Mouse (Mus musculus): ENCODE data around the gene Mgmt. TPM values are rescaled to one million over a fixed set of nuclear protein-coding genes. Genes with fewer than 3 reads are reported as not detected.

Gene Mgmt
- polyA plus RNA-seq, 1 experiment, result 7.9 TPM

GRCm38 (mm10) chr7:137009732-137010275 is 115.4 kb downstream of the Mgmt start:
- no peak for TF ChIP-seq FLI1 (IDR thresholded peaks at IDR 0.05; ENCODE audit: low read length)
- no peak for TF ChIP-seq GATA1 (IDR thresholded peaks at IDR 0.05; ENCODE audit: borderline replicate concordance, low read length)
- Histone ChIP-seq H3K36me3 (replicated peaks; ENCODE audit: low read length) (peaks cover 6% of the 10 kb centered on the region), H3K4me1 (no peaks in the 10 kb centered on the region; the same call in 1 of the 2 replicates), H3K4me3 (replicated peaks) (peak overlapping the region; percentile 59), H3K9me3 (peaks cover 32% of the 10 kb centered on the region), H3K27me3 (replicated peaks) (no peaks in the 10 kb centered on the region)

- Histone ChIP-seq H3K36me3 (replicated peaks; ENCODE audit: low read length) (peaks cover 6% of the 10 kb centered on the region), H3K4me1 (no peaks in the 10 kb centered on the region; the same call in 1 of the 2 replicates), H3K27me3 (replicated peaks) (no peaks in the 10 kb centered on the region), H3K9me3 (peaks cover 28% of the 10 kb centered on the region), H3K4me3 (replicated peaks) (no peak overlapping the region)
- no peak for TF ChIP-seq GATA1 (IDR thresholded peaks at IDR 0.05; ENCODE audit: borderline replicate concordance, low read length)
- TF ChIP-seq FLI1 (IDR thresholded peaks at IDR 0.05; ENCODE audit: low read length), result no peak
These were observed 116.0 kb downstream of the Mgmt start for GRCm38 (mm10) chr7:137010451-137010850.

GRCm38 (mm10) chr7:137012687-137013086 is 118.3 kb downstream of the Mgmt start:
- Histone ChIP-seq H3K4me3 (replicated peaks) (no peak overlapping the region), H3K4me1 (no peaks in the 10 kb centered on the region; the same call in 1 of the 2 replicates), H3K27me3 (replicated peaks) (no peaks in the 10 kb centered on the region), H3K36me3 (replicated peaks; ENCODE audit: low read length) (peaks cover 6% of the 10 kb centered on the region), H3K9me3 (peaks cover 36% of the 10 kb centered on the region)
- no peak for TF ChIP-seq FLI1 (IDR thresholded peaks at IDR 0.05; ENCODE audit: low read length)
- no peak for TF ChIP-seq GATA1 (IDR thresholded peaks at IDR 0.05; ENCODE audit: borderline replicate concordance, low read length)

GRCm38 (mm10) chr7:137013433-137013832 is 119.0 kb downstream of the Mgmt start:
- Histone ChIP-seq H3K4me3 (replicated peaks) (no peak overlapping the region), H3K27me3 (replicated peaks) (no peaks in the 10 kb centered on the region), H3K9me3 (peaks cover 40% of the 10 kb centered on the region), H3K4me1 (no peaks in the 10 kb centered on the region; the same call in 1 of the 2 replicates), H3K36me3 (replicated peaks; ENCODE audit: low read length) (peaks cover 6% of the 10 kb centered on the region)
- TF ChIP-seq FLI1 (IDR thresholded peaks at IDR 0.05; ENCODE audit: low read length), result no peak
- TF ChIP-seq GATA1 (IDR thresholded peaks at IDR 0.05; ENCODE audit: borderline replicate concordance, low read length), result no peak

- H3K4me1 ChIP-seq, result no peaks in the 10 kb centered on the region
- no peak overlapping the region for H3K4me3 ChIP-seq (replicated peaks)
- peaks cover 4% of the 10 kb centered on the region for H3K36me3 ChIP-seq (replicated peaks; ENCODE audit: low read length)
- no peak for TF ChIP-seq GATA1 (IDR thresholded peaks at IDR 0.05; ENCODE audit: borderline replicate concordance, low read length)
- no peak for TF ChIP-seq FLI1 (IDR thresholded peaks at IDR 0.05; ENCODE audit: low read length)
- no peaks in the 10 kb centered on the region for H3K27me3 ChIP-seq (replicated peaks)
- peaks cover 29% of the 10 kb centered on the region for H3K9me3 ChIP-seq
These were observed 124.2 kb downstream of the Mgmt start for GRCm38 (mm10) chr7:137018614-137019013.

- Histone ChIP-seq H3K27me3 (replicated peaks) (no peaks in the 10 kb centered on the region), H3K36me3 (replicated peaks; ENCODE audit: low read length) (peaks cover 10% of the 10 kb centered on the region), H3K9me3 (peaks cover 44% of the 10 kb centered on the region), H3K4me1 (no peaks in the 10 kb centered on the region), H3K4me3 (replicated peaks) (no peak overlapping the region)
- no peak for TF ChIP-seq FLI1 (IDR thresholded peaks at IDR 0.05; ENCODE audit: low read length)
- no peak for TF ChIP-seq GATA1 (IDR thresholded peaks at IDR 0.05; ENCODE audit: borderline replicate concordance, low read length)
These were observed 125.8 kb downstream of the Mgmt start for GRCm38 (mm10) chr7:137020195-137020594.

GRCm38 (mm10) chr7:137030789-137031188 is 136.4 kb downstream of the Mgmt start:
- TF ChIP-seq FLI1 (IDR thresholded peaks at IDR 0.05; ENCODE audit: low read length), result no peak
- TF ChIP-seq GATA1 (IDR thresholded peaks at IDR 0.05; ENCODE audit: borderline replicate concordance, low read length), result no peak
- H3K4me3 ChIP-seq (replicated peaks), result no peak overlapping the region
- no peaks in the 10 kb centered on the region for H3K4me1 ChIP-seq
- H3K9me3 ChIP-seq, result peaks cover 45% of the 10 kb centered on the region
- H3K36me3 ChIP-seq (replicated peaks; ENCODE audit: low read length), result peaks cover 11% of the 10 kb centered on the region
- H3K27me3 ChIP-seq (replicated peaks), result no peaks in the 10 kb centered on the region

- Histone ChIP-seq H3K27me3 (replicated peaks) (no peaks in the 10 kb centered on the region), H3K4me1 (no peaks in the 10 kb centered on the region), H3K9me3 (peaks cover 49% of the 10 kb centered on the region), H3K4me3 (replicated peaks) (no peak overlapping the region), H3K36me3 (replicated peaks; ENCODE audit: low read length) (peaks cover 11% of the 10 kb centered on the region)
- TF ChIP-seq FLI1 (IDR thresholded peaks at IDR 0.05; ENCODE audit: low read length) (no peak), GATA1 (IDR thresholded peaks at IDR 0.05; ENCODE audit: borderline replicate concordance, low read length) (no peak)
These were observed 138.8 kb downstream of the Mgmt start for GRCm38 (mm10) chr7:137033177-137033576.

GRCm38 (mm10) chr7:137034986-137035385 is 140.6 kb downstream of the Mgmt start:
- Histone ChIP-seq H3K9me3 (peaks cover 41% of the 10 kb centered on the region), H3K27me3 (replicated peaks) (no peaks in the 10 kb centered on the region), H3K36me3 (replicated peaks; ENCODE audit: low read length) (peaks cover 4% of the 10 kb centered on the region), H3K4me1 (no peaks in the 10 kb centered on the region), H3K4me3 (replicated peaks) (no peak overlapping the region)
- TF ChIP-seq FLI1 (IDR thresholded peaks at IDR 0.05; ENCODE audit: low read length) (no peak), GATA1 (IDR thresholded peaks at IDR 0.05; ENCODE audit: borderline replicate concordance, low read length) (no peak)

GRCm38 (mm10) chr7:137035916-137036315 is 141.5 kb downstream of the Mgmt start:
- Histone ChIP-seq H3K27me3 (replicated peaks) (no peaks in the 10 kb centered on the region), H3K36me3 (replicated peaks; ENCODE audit: low read length) (no peaks in the 10 kb centered on the region), H3K4me1 (no peaks in the 10 kb centered on the region), H3K9me3 (peaks cover 32% of the 10 kb centered on the region), H3K4me3 (replicated peaks) (no peak overlapping the region)
- no peak for TF ChIP-seq GATA1 (IDR thresholded peaks at IDR 0.05; ENCODE audit: borderline replicate concordance, low read length)
- no peak for TF ChIP-seq FLI1 (IDR thresholded peaks at IDR 0.05; ENCODE audit: low read length)
